Mouse (Mus musculus) forebrain, embryonic 16.5 days (tissue): ENCODE data around the gene Srrd. TPM values are rescaled to one million over a fixed set of nuclear protein-coding genes. Genes with fewer than 3 reads are reported as not detected.

Experiments
- ATAC-seq: fragments of 200-750 bp; cut with Nextera tagmentation; 2 replicates; pipeline ENCODE4 v1.8.0; 2017; ENCODE audit warnings: mild to moderate bottlenecking, moderate library complexity
- H3K27ac ChIP-seq: fragments of 300-500 bp; sonication (generic); 2 replicates; pipeline ENCODE4 v1.5.1; 2014; ENCODE audit warnings: low read length, control low read depth
- H3K27me3 ChIP-seq: fragments of 300-500 bp; sonication (generic); replicated peaks from 2 replicates; pipeline ENCODE4 v1.6.1; 2014; ENCODE audit warnings: low read length; ENCODE audit not compliant: control insufficient read depth, insufficient read depth
- H3K36me3 ChIP-seq: fragments of 300-500 bp; sonication (generic); 2 replicates; pipeline ENCODE4 v1.6.1; 2014; ENCODE audit not compliant: control insufficient read depth, insufficient read depth
- H3K4me1 ChIP-seq: fragments of 300-500 bp; sonication (generic); replicated peaks from 2 replicates; pipeline ENCODE4 v1.6.1; 2014; ENCODE audit warnings: low read length; ENCODE audit not compliant: control insufficient read depth, insufficient read depth
- H3K4me2 ChIP-seq: fragments of 300-500 bp; sonication (generic); 2 replicates; pipeline ENCODE4 v1.6.1; 2014; ENCODE audit warnings: mild to moderate bottlenecking, low read length, control low read depth
- H3K4me3 ChIP-seq: fragments of 300-500 bp; sonication (generic); replicated peaks from 2 replicates; pipeline ENCODE4 v1.5.1; 2014; ENCODE audit warnings: mild to moderate bottlenecking, low read length, control low read depth
- H3K9ac ChIP-seq: fragments of 300-500 bp; sonication (generic); replicated peaks from 2 replicates; pipeline ENCODE4 v1.6.1; 2014; ENCODE audit warnings: low read depth, low read length, control low read depth
- H3K9me3 ChIP-seq: fragments of 300-500 bp; sonication (generic); 2 replicates; pipeline ENCODE4 v1.6.1; 2016; ENCODE audit warnings: low read length; ENCODE audit not compliant: control insufficient read depth
- WGBS: fragments of 180-500 bp; shearing (Covaris S2); extraction: QIAGEN DNeasy Blood & Tissue Kit; methylation state at CpG from one replicate; pipeline ENCODE4 v1.1.7; 2014; 5-methylcytosine and 5-hydroxymethylcytosine counted together
- polyA plus RNA-seq: library from polyadenylated mRNA; unstranded; fragments of >200 nt; fragmentation: Nextera tagmentation; extraction: Ambion mirVana; gene quantifications from 2 replicates; pipeline ENCODE4 v1.2.1, GENCODE M21; 2015

Srrd gene
- polyA plus RNA-seq, 1 experiment from 2014 or later, result 62.5 TPM

GRCm38 (mm10) chr5:112296404-112297181, 46.2 kb downstream of the Srrd start:
- 58% methylated on average over 6 of the region's 6 CpGs for WGBS
- no peak overlapping the region for H3K9ac ChIP-seq

GRCm38 (mm10) chr5:112295564-112295963, 47.3 kb downstream of the Srrd start:
- no peaks in the 10 kb centered on the region for H3K36me3 ChIP-seq
- 60% methylated on average over 8 of the region's 8 CpGs for WGBS
- ATAC-seq, result no peak
- no peak overlapping the region for H3K27ac ChIP-seq
- no peaks in the 10 kb centered on the region for H3K4me1 ChIP-seq
- H3K9ac ChIP-seq, result no peak overlapping the region
- H3K27me3 ChIP-seq, result no peaks in the 10 kb centered on the region
- H3K9me3 ChIP-seq, result no peaks in the 10 kb centered on the region
- no peak overlapping the region for H3K4me3 ChIP-seq
- H3K4me2 ChIP-seq, result no peak overlapping the region

More at GRCm38 (mm10) chr5:112296404-112297181, 46.2 kb downstream of the Srrd start:
- H3K36me3 ChIP-seq, result no peaks in the 10 kb centered on the region
- no peak overlapping the region for H3K4me3 ChIP-seq
- no peak overlapping the region for H3K4me2 ChIP-seq
- no peaks in the 10 kb centered on the region for H3K4me1 ChIP-seq
- no peaks in the 10 kb centered on the region for H3K9me3 ChIP-seq
- no peaks in the 10 kb centered on the region for H3K27me3 ChIP-seq
- ATAC-seq, result no peak
- no peak overlapping the region for H3K27ac ChIP-seq

DNA sequence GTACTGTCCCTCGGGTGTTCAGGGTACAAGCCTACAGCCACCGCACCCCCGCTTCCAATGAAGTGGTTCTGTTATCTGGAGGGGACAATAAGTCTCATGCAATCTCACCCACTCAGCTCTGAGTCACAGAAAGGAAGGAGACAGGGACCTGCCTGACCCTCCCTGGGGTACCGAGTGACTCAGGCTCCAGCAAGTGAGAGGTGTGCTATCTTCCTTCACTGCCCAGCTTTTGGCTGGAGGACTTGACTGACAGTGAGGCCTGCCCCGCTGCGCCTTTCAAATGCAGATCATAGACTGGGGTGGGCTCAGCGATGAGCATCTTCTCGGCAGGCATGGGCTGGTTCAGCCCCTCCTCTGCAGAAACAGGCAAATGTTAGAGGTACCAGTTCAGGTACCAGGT, 47.7 kb downstream of the Srrd start:
- Histone ChIP-seq H3K9me3 (no peaks in the 10 kb centered on the region), H3K9ac (no peak overlapping the region), H3K4me3 (no peak overlapping the region), H3K4me1 (no peaks in the 10 kb centered on the region), H3K27me3 (no peaks in the 10 kb centered on the region), H3K4me2 (no peak overlapping the region), H3K36me3 (no peaks in the 10 kb centered on the region), H3K27ac (no peak overlapping the region)
- 37% methylated on average over 8 of the region's 8 CpGs for WGBS
- ATAC-seq, result no peak

- Histone ChIP-seq H3K4me3 (no peak overlapping the region), H3K4me2 (no peak overlapping the region), H3K27ac (no peak overlapping the region), H3K9ac (no peak overlapping the region), H3K9me3 (no peaks in the 10 kb centered on the region), H3K36me3 (no peaks in the 10 kb centered on the region), H3K4me1 (0 out of 2 replicates have a peak, but pooled peaks cover 2% of the 10 kb centered on the region), H3K27me3 (no peaks in the 10 kb centered on the region)
- 60% methylated on average over 4 of the region's 4 CpGs for WGBS
- no peak for ATAC-seq
These were observed 48.1 kb downstream of the Srrd start for GRCm38 (mm10) chr5:112294696-112295095.

- WGBS, result 84% methylated on average over 2 of the region's 2 CpGs
- peaks cover 6% of the 10 kb centered on the region; the same call in 1 of the 2 replicates for H3K4me1 ChIP-seq
- H3K27me3 ChIP-seq, result no peaks in the 10 kb centered on the region
- H3K9me3 ChIP-seq, result no peaks in the 10 kb centered on the region
- H3K36me3 ChIP-seq, result no peaks in the 10 kb centered on the region
- no peak overlapping the region for H3K4me3 ChIP-seq
- no peak overlapping the region for H3K4me2 ChIP-seq
- ATAC-seq, result no peak
- H3K9ac ChIP-seq, result no peak overlapping the region
- no peak overlapping the region for H3K27ac ChIP-seq
These were observed 49.0 kb downstream of the Srrd start for GRCm38 (mm10) chr5:112293800-112294199.

DNA sequence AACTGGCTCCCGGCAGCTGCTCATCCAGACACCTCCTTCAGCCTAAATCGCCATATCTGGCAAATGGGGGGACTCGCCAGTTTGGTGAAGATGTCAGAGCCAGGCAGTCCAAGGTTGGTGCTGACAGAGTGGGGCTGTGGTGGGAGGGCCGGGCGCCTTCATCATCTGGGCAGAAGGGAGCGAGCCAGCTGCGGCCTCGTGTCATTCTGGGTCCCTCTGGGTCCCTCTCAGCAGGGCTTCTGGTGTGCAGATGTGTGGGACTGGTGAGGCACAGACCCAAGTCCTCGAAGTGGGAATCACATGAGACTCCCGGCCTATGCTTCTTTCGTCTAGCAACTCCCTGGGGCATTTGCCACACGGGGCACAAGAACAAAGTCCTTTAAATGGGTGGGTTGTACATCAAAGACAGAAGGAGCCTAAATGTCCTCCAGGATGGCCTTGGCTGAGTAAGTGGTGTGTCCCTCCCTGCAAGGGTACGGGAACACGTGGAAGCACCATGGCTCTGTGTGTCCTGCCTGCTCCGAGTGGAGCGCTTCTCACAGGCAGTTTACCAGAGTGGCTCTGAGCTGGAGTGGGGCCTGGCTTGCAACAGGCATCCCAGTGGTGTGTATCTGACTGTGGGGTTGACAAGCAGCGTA, 50.4 kb downstream of the Srrd start:
- Histone ChIP-seq H3K27ac (no peak overlapping the region), H3K4me3 (no peak overlapping the region), H3K9ac (no peak overlapping the region), H3K9me3 (no peaks in the 10 kb centered on the region), H3K4me1 (peaks cover 6% of the 10 kb centered on the region; the same call in 1 of the 2 replicates), H3K4me2 (no peak overlapping the region), H3K27me3 (no peaks in the 10 kb centered on the region), H3K36me3 (no peaks in the 10 kb centered on the region)
- ATAC-seq, result no peak
- WGBS, result 85% methylated on average over 17 of the region's 17 CpGs

GRCm38 (mm10) chr5:112291866-112292265, 51.0 kb downstream of the Srrd start:
- Histone ChIP-seq H3K9ac (no peak overlapping the region), H3K4me2 (no peak overlapping the region), H3K27ac (no peak overlapping the region), H3K36me3 (no peaks in the 10 kb centered on the region), H3K27me3 (no peaks in the 10 kb centered on the region), H3K4me3 (no peak overlapping the region), H3K9me3 (no peaks in the 10 kb centered on the region), H3K4me1 (peaks cover 6% of the 10 kb centered on the region; the same call in 1 of the 2 replicates)
- ATAC-seq, result no peak
- 73% methylated on average over 5 of the region's 5 CpGs for WGBS

- no peak overlapping the region for H3K27ac ChIP-seq
- H3K4me2 ChIP-seq, result no peak overlapping the region
- no peaks in the 10 kb centered on the region for H3K27me3 ChIP-seq
- 89% methylated on average over 8 of the region's 8 CpGs for WGBS
- H3K4me1 ChIP-seq, result peaks cover 6% of the 10 kb centered on the region; the same call in 1 of the 2 replicates
- ATAC-seq, result no peak
- H3K4me3 ChIP-seq, result no peak overlapping the region
- no peaks in the 10 kb centered on the region for H3K9me3 ChIP-seq
- no peak overlapping the region for H3K9ac ChIP-seq
- H3K36me3 ChIP-seq, result no peaks in the 10 kb centered on the region
These were observed 52.3 kb downstream of the Srrd start for GRCm38 (mm10) chr5:112290536-112290880.

DNA sequence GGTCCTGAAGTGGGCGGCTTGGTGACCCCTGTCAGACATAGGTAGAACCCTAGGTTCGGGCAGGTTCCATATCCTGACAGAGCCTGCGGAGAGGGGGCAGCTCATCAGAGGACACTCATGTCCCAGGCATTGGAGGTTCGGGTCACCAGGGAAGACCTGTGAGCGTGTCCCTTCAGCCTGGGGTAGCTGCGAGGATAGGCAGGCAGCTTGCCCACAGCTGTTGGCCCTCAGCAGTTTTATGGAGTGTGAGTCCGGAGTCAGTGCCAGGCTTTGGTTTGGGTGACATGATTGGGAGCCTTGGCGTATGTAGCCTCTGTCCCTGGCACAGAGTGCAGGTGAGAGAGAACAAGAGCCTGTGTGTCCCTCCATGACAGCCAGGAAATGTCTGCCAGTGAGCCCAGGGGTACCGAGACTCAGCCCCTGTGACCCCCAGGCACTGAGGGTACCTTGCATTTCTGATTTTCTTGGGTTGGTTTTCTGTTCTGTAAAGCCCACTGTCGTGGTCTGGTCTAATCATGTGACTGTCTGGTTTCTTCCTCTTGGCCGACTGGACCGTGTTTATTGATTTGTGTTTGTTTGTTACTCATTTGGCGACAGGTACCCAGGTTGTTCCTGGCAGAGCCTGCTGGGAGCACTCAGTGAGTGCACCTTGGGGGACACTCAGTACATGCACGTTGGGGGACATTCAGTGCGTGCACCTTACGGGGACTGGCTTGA, 52.9 kb downstream of the Srrd start:
- H3K9me3 ChIP-seq, result no peaks in the 10 kb centered on the region
- H3K27me3 ChIP-seq, result no peaks in the 10 kb centered on the region
- H3K27ac ChIP-seq, result no peak overlapping the region
- H3K4me1 ChIP-seq, result peaks cover 6% of the 10 kb centered on the region; the same call in 1 of the 2 replicates
- H3K4me3 ChIP-seq, result no peak overlapping the region
- H3K36me3 ChIP-seq, result no peaks in the 10 kb centered on the region
- no peak overlapping the region for H3K9ac ChIP-seq
- ATAC-seq, result no peak
- no peak overlapping the region for H3K4me2 ChIP-seq
- WGBS, result 87% methylated on average over 16 of the region's 16 CpGs
